In genomic region chr1:137539424-137540116, GRCm38 (mm10) we compare ENCODE assay signal across 28 mouse cellular contexts.
A peak's percentile ranks its signal among the peaks of the same experiment; 100 is the strongest.
DNase-seq lines count a peak whose midpoint lies in the region; ATAC-seq and TF ChIP-seq lines count a peak whose summit lies in the region.
"Had no signal": no experiment of that assay in that cellular context is flagged by ENCODE, and none has a peak within 500 bp of the region (broad histone marks: within the 10 kb centered on the region; RNA-seq: fewer than 3 reads in every experiment).

No protein-coding gene starts in this region.

- H3K27ac ChIP-seq in embryonic facial prominence, embryonic 11.5 days (replicated peaks; ENCODE audit: low read depth, low read length): no peak overlapping the region
- H3K27ac ChIP-seq in embryonic facial prominence, embryonic 10.5 days (replicated peaks): no peak overlapping the region
- H3K27ac ChIP-seq in lung, embryonic 16.5 days (ENCODE audit: low read length): peak overlapping the region; percentile 91
- H3K27ac ChIP-seq in stomach, embryonic 15.5 days: peak overlapping the region; percentile 52; the same call in 1 of the 2 replicates
- H3K27ac ChIP-seq in gastrocnemius, adult 2 months: no peak overlapping the region
- H3K27ac ChIP-seq: forebrain, embryonic 12.5 days; heart, adult 2 months; heart, embryonic 15.5 days; hindbrain, embryonic 15.5 days; left cerebral cortex, adult 2 months had no signal

- ATAC-seq in embryonic facial prominence, embryonic 11.5 days (replicated peaks; ENCODE audit: insufficient number of reproducible peaks, low FRiP score, low TSS enrichment, low read depth): no peak
- ATAC-seq in lung, embryonic 16.5 days (ENCODE audit: low read depth): peak; percentile 87
- ATAC-seq in stomach, embryonic 15.5 days (ENCODE audit: insufficient read depth, low FRiP score, low read depth): no peak
- ATAC-seq: activated CD4-positive, CD25-positive, alpha-beta regulatory T cell, adult 4 months; intestine, postnatal 0 days had no signal

- no peaks in the 10 kb centered on the region for H3K4me1 ChIP-seq in embryonic facial prominence, embryonic 11.5 days (ENCODE audit: control insufficient read depth, insufficient read depth, low read length)
- H3K4me1 ChIP-seq in embryonic facial prominence, embryonic 10.5 days: no peaks in the 10 kb centered on the region
- peaks cover 8% of the 10 kb centered on the region for H3K4me1 ChIP-seq in lung, embryonic 16.5 days (replicated peaks; ENCODE audit: control insufficient read depth, insufficient read depth, low read length)
- no peaks in the 10 kb centered on the region for H3K4me1 ChIP-seq in stomach, embryonic 15.5 days
- H3K4me1 ChIP-seq: forebrain, embryonic 12.5 days; heart, embryonic 15.5 days; hindbrain, embryonic 15.5 days; megakaryocyte, embryonic 14.5 days had no signal

- H3K27me3 ChIP-seq in embryonic facial prominence, embryonic 11.5 days (ENCODE audit: control insufficient read depth, insufficient read depth, low read length): no peaks in the 10 kb centered on the region
- no peaks in the 10 kb centered on the region for H3K27me3 ChIP-seq in embryonic facial prominence, embryonic 10.5 days (replicated peaks; ENCODE audit: low read depth, poor library complexity, severe bottlenecking)
- H3K27me3 ChIP-seq in lung, embryonic 16.5 days (ENCODE audit: control insufficient read depth, insufficient read depth, low read depth, low read length): no peaks in the 10 kb centered on the region
- no peaks in the 10 kb centered on the region for H3K27me3 ChIP-seq in stomach, embryonic 15.5 days (replicated peaks)
- H3K27me3 ChIP-seq: forebrain, embryonic 12.5 days; heart, embryonic 15.5 days; hindbrain, embryonic 15.5 days; megakaryocyte, embryonic 14.5 days had no signal

- no peak overlapping the region for H3K9ac ChIP-seq in embryonic facial prominence, embryonic 11.5 days (replicated peaks; ENCODE audit: low read length)
- no peak overlapping the region for H3K9ac ChIP-seq in lung, embryonic 16.5 days (ENCODE audit: low read length)
- no peak overlapping the region for H3K9ac ChIP-seq in stomach, embryonic 15.5 days
- H3K9ac ChIP-seq: forebrain, embryonic 12.5 days; heart, embryonic 15.5 days; hindbrain, embryonic 15.5 days had no signal

- intact Hi-C loops in gastrocnemius, adult 2 months (cut with DNase I): loop anchor here (10.0 kb wide), 1 partner anchor 215 kb away; no protein-coding TSS in a partner anchor

- H3K9me3 ChIP-seq in embryonic facial prominence, embryonic 11.5 days (replicated peaks; ENCODE audit: control insufficient read depth, low read length): no peaks in the 10 kb centered on the region
- no peaks in the 10 kb centered on the region for H3K9me3 ChIP-seq in embryonic facial prominence, embryonic 10.5 days
- H3K9me3 ChIP-seq in lung, embryonic 16.5 days (ENCODE audit: control insufficient read depth, low read length): no peaks in the 10 kb centered on the region
- no peaks in the 10 kb centered on the region for H3K9me3 ChIP-seq in stomach, embryonic 15.5 days
- H3K9me3 ChIP-seq: forebrain, embryonic 12.5 days; heart, embryonic 15.5 days; hindbrain, embryonic 15.5 days; megakaryocyte, embryonic 14.5 days had no signal

- no peak overlapping the region for H3K4me3 ChIP-seq in embryonic facial prominence, embryonic 11.5 days (ENCODE audit: low read depth, low read length)
- no peak overlapping the region for H3K4me3 ChIP-seq in embryonic facial prominence, embryonic 10.5 days
- no peak overlapping the region for H3K4me3 ChIP-seq in lung, embryonic 16.5 days (ENCODE audit: low read length)
- H3K4me3 ChIP-seq in stomach, embryonic 15.5 days (replicated peaks): no peak overlapping the region
- H3K4me3 ChIP-seq in gastrocnemius, adult 2 months: no peak overlapping the region
- H3K4me3 ChIP-seq: forebrain, embryonic 12.5 days; heart, adult 2 months; heart, embryonic 15.5 days; hindbrain, embryonic 15.5 days; left cerebral cortex, adult 2 months; megakaryocyte, embryonic 14.5 days; myocyte had no signal

- WGBS in embryonic facial prominence, embryonic 11.5 days: 61% methylated on average over 12 of the region's 12 CpGs
- WGBS in embryonic facial prominence, embryonic 10.5 days: 72% methylated on average over 12 of the region's 12 CpGs
- WGBS in lung, embryonic 16.5 days: 40% methylated on average over 12 of the region's 12 CpGs
- WGBS in stomach, embryonic 15.5 days: 41% methylated on average over 12 of the region's 12 CpGs

- H3K36me3 ChIP-seq in embryonic facial prominence, embryonic 11.5 days (replicated peaks; ENCODE audit: control insufficient read depth, insufficient read depth, low read depth, low read length): no peaks in the 10 kb centered on the region
- no peaks in the 10 kb centered on the region for H3K36me3 ChIP-seq in embryonic facial prominence, embryonic 10.5 days (replicated peaks)
- no peaks in the 10 kb centered on the region for H3K36me3 ChIP-seq in lung, embryonic 16.5 days (ENCODE audit: control insufficient read depth, insufficient read depth, low read length)
- no peaks in the 10 kb centered on the region for H3K36me3 ChIP-seq in stomach, embryonic 15.5 days
- H3K36me3 ChIP-seq: forebrain, embryonic 12.5 days; G1E; heart, embryonic 15.5 days; hindbrain, embryonic 15.5 days had no signal

- no peak overlapping the region for H3K4me2 ChIP-seq in embryonic facial prominence, embryonic 11.5 days (ENCODE audit: low read depth, low read length)
- 0 out of 2 replicates have a peak overlapping the region, but pooled peaks have one; percentile 22 for H3K4me2 ChIP-seq in lung, embryonic 16.5 days (ENCODE audit: low read depth, low read length)
- no peak overlapping the region for H3K4me2 ChIP-seq in stomach, embryonic 15.5 days
- H3K4me2 ChIP-seq: forebrain, embryonic 12.5 days; heart, embryonic 15.5 days; hindbrain, embryonic 15.5 days; liver, embryonic 11.5 days had no signal

- peak; percentile 30 for DNase-seq in embryonic facial prominence, embryonic 11.5 days (ENCODE audit: low spot score)
- no peak for DNase-seq in embryonic facial prominence, embryonic 10.5 days (ENCODE audit: low spot score)
- no peak for DNase-seq in lung, postnatal 10 days
- DNase-seq in hindlimb bud, embryonic 11.5 days (ENCODE audit: extremely low spot score, low read depth, low spot score): peak; percentile 39
- DNase-seq in gastrocnemius, postnatal 10 days: no peak
- DNase-seq in gastrocnemius, adult 2 months: no peak
- DNase-seq: adrenal gland, postnatal 10 days; cerebellum, adult 11 months; cerebellum, postnatal 25 days; gastrocnemius, postnatal 14 days; heart, adult 2 months; heart, postnatal 4 days; kidney, postnatal 36 days; lung, postnatal 14 days; midbrain, embryonic 14.5 days; thymus, adult 2 months had no signal

- TF ChIP-seq CTCF in gastrocnemius, adult 2 months (IDR thresholded peaks at IDR 0.05): no peak

Comparison
In these comparisons a context has a peak if more than half of its experiments do, and no peak if none do; other contexts are left out.
1. DNase-seq: peak in embryonic facial prominence, embryonic 11.5 days (single experiment) and hindlimb bud, embryonic 11.5 days (single experiment); none in embryonic facial prominence, embryonic 10.5 days (single experiment), lung, postnatal 10 days (single experiment), gastrocnemius, postnatal 10 days (single experiment) and gastrocnemius, adult 2 months (single experiment).
2. H3K27ac ChIP-seq: peak in lung, embryonic 16.5 days (single experiment) and stomach, embryonic 15.5 days (single experiment); none in embryonic facial prominence, embryonic 11.5 days (single experiment), embryonic facial prominence, embryonic 10.5 days (single experiment) and gastrocnemius, adult 2 months (single experiment).